Mouse (Mus musculus): ENCODE results near the gene Smim7. TPM values are rescaled to one million over a fixed set of nuclear protein-coding genes. Genes with fewer than 3 reads are reported as not detected.

The Smim7 gene
- polyA plus RNA-seq, 2 experiments = 75.6 to 115 TPM

DNA sequence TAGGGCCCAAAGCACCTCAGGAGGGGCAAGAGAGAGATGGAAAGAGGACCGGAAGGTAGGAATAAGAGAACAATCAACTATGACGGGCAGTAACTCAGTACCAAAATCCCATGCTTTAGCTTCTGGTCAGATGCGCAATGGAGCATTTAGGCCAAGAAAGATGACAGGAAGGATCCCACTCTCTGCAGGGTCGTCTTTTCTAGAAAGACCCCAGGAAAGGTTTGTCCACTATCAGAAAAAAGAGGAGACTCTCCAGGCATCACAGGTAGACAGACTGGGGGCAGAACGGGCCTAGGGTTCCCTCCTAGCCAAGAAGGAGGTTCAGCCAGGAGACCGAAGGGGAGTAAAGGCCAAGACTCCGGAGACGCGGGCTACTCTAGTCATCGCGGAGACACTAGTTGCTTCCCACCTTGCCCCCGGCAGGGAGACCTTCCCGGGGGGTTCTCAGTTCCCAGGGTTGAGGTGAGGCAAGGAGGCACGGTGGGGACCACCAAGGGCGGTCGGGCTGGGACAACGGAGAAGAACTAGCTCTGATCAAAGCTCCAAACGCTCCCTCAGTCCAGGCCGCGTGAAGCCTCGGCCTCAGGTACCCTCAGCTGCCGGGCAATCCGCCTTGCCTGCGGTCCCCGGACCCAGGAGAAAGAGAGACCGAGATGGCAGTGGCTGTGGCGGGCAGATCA lies 23.6 kb downstream of the Smim7 start:
- peak overlapping the region; percentile 65; the same call in 1 of the 2 replicates for H3K27ac ChIP-seq (replicated peaks; ENCODE audit: low read depth, low read length)
- peaks cover 16% of the 10 kb centered on the region; the same call in 1 of the 2 replicates for H3K4me1 ChIP-seq (ENCODE audit: control insufficient read depth, insufficient read depth, low read length)
- DNase-seq (ENCODE audit: low spot score) (no peak), ATAC-seq (ENCODE audit: low FRiP score, low read depth) (no peak)
- H3K4me2 ChIP-seq (replicated peaks; ENCODE audit: low read depth, low read length, severe bottlenecking) = peak overlapping the region; percentile 91
- 1% methylated on average over 26 of the region's 27 CpGs for WGBS
- no peaks in the 10 kb centered on the region for H3K9me3 ChIP-seq (ENCODE audit: control insufficient read depth, low read length)
- 0 out of 2 replicates have a peak, but pooled peaks cover 3% of the 10 kb centered on the region for H3K36me3 ChIP-seq (ENCODE audit: control insufficient read depth, insufficient read depth, low read length)
- H3K4me3 ChIP-seq (replicated peaks; ENCODE audit: low read length) = peak overlapping the region; percentile 96
- no peak for TF ChIP-seq POLR2A (IDR thresholded peaks at IDR 0.05; ENCODE audit: borderline replicate concordance, extremely low read depth, insufficient read depth, insufficient read length)
- H3K27me3 ChIP-seq (ENCODE audit: control insufficient read depth, insufficient read depth, low read length) = no peaks in the 10 kb centered on the region
- peak overlapping the region; percentile 98 for H3K9ac ChIP-seq (ENCODE audit: low read depth, low read length, severe bottlenecking)

GRCm38 (mm10) chr8:72539234-72539633 lies 31.7 kb downstream of the Smim7 start:
- Histone ChIP-seq H3K27ac (replicated peaks; ENCODE audit: low read depth, low read length) (no peak overlapping the region), H3K9ac (ENCODE audit: low read depth, low read length, severe bottlenecking) (no peak overlapping the region), H3K27me3 (ENCODE audit: control insufficient read depth, insufficient read depth, low read length) (no peaks in the 10 kb centered on the region), H3K9me3 (ENCODE audit: control insufficient read depth, low read length) (no peaks in the 10 kb centered on the region), H3K4me3 (replicated peaks; ENCODE audit: low read length) (no peak overlapping the region), H3K4me1 (ENCODE audit: control insufficient read depth, insufficient read depth, low read length) (no peaks in the 10 kb centered on the region), H3K36me3 (ENCODE audit: control insufficient read depth, insufficient read depth, low read length) (peaks cover 7% of the 10 kb centered on the region; the same call in 1 of the 2 replicates), H3K4me2 (replicated peaks; ENCODE audit: low read depth, low read length, severe bottlenecking) (no peak overlapping the region)
- DNase-seq (ENCODE audit: low spot score) (no peak), ATAC-seq (ENCODE audit: low FRiP score, low read depth) (no peak)
- TF ChIP-seq POLR2A (IDR thresholded peaks at IDR 0.05; ENCODE audit: borderline replicate concordance, extremely low read depth, insufficient read depth, insufficient read length) = no peak

- H3K27me3 ChIP-seq (ENCODE audit: control insufficient read depth, insufficient read depth, low read length) = no peaks in the 10 kb centered on the region
- 97% methylated on average over 3 of the region's 3 CpGs for WGBS
- no peak overlapping the region for H3K9ac ChIP-seq (ENCODE audit: low read depth, low read length, severe bottlenecking)
- ATAC-seq (ENCODE audit: low FRiP score, low read depth) (no peak), DNase-seq (ENCODE audit: low spot score) (no peak)
- H3K9me3 ChIP-seq (ENCODE audit: control insufficient read depth, low read length) = no peaks in the 10 kb centered on the region
- no peak overlapping the region for H3K27ac ChIP-seq (replicated peaks; ENCODE audit: low read depth, low read length)
- no peak for TF ChIP-seq POLR2A (IDR thresholded peaks at IDR 0.05; ENCODE audit: borderline replicate concordance, extremely low read depth, insufficient read depth, insufficient read length)
- H3K4me2 ChIP-seq (replicated peaks; ENCODE audit: low read depth, low read length, severe bottlenecking) = no peak overlapping the region
- no peaks in the 10 kb centered on the region for H3K4me1 ChIP-seq (ENCODE audit: control insufficient read depth, insufficient read depth, low read length)
- no peak overlapping the region for H3K4me3 ChIP-seq (replicated peaks; ENCODE audit: low read length)
- peaks cover 5% of the 10 kb centered on the region; the same call in 1 of the 2 replicates for H3K36me3 ChIP-seq (ENCODE audit: control insufficient read depth, insufficient read depth, low read length)
These were observed 36.0 kb downstream of the Smim7 start for GRCm38 (mm10) chr8:72534888-72535287.

DNA sequence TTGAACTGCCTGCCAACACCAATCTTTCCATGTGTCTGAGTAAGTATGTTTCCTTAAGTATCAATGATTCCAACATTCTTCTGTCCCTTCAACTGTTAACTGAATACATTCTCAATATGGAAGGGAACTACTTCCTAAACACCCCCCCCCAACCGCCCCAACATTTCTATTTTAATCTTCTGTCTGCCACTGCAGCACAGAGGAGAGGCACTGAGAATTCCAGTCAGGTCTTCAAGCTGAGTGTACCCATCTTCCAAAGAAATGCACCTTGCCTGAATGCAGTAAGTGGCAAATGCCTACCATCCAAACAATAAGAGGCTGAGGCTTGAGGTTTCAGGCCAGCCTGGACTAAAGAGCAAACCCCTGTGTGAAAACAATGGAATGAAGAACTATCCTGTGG lies 38.8 kb downstream of the Smim7 start:
- H3K4me3 ChIP-seq (replicated peaks; ENCODE audit: low read length) = no peak overlapping the region
- no peak overlapping the region for H3K4me2 ChIP-seq (replicated peaks; ENCODE audit: low read depth, low read length, severe bottlenecking)
- ATAC-seq (ENCODE audit: low FRiP score, low read depth) (no peak), DNase-seq (ENCODE audit: low spot score) (no peak)
- no peaks in the 10 kb centered on the region for H3K9me3 ChIP-seq (ENCODE audit: control insufficient read depth, low read length)
- no peak overlapping the region for H3K27ac ChIP-seq (replicated peaks; ENCODE audit: low read depth, low read length)
- no peak overlapping the region for H3K9ac ChIP-seq (ENCODE audit: low read depth, low read length, severe bottlenecking)
- H3K36me3 ChIP-seq (ENCODE audit: control insufficient read depth, insufficient read depth, low read length) = peaks cover 5% of the 10 kb centered on the region; the same call in 1 of the 2 replicates
- WGBS = 86% methylated on average over 1 of the region's 1 CpGs
- no peaks in the 10 kb centered on the region for H3K27me3 ChIP-seq (ENCODE audit: control insufficient read depth, insufficient read depth, low read length)
- no peak for TF ChIP-seq POLR2A (IDR thresholded peaks at IDR 0.05; ENCODE audit: borderline replicate concordance, extremely low read depth, insufficient read depth, insufficient read length)
- H3K4me1 ChIP-seq (ENCODE audit: control insufficient read depth, insufficient read depth, low read length) = no peaks in the 10 kb centered on the region

DNA sequence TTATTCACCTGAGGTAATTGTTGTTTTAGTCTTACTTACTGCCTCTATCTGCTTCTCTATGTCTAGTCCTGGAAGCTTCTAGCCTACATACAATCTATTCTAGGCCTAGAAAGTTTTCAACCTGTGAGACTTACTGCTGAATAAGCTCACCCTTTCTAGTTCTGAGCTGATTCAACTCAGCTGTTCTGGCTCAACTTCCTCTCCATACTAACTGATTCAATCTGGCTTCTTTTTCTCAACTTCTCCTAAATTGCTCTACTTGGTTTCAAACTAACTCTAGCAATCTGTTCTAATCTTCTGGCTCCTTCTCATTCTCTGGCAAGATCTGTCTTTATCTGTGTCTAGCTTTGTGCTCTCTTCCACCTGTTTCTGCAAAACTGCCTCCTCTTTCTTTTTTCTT lies 49.0 kb downstream of the Smim7 start:
- peaks cover 6% of the 10 kb centered on the region; the same call in 1 of the 2 replicates for H3K36me3 ChIP-seq (ENCODE audit: control insufficient read depth, insufficient read depth, low read length)
- no peak overlapping the region for H3K9ac ChIP-seq (ENCODE audit: low read depth, low read length, severe bottlenecking)
- no peaks in the 10 kb centered on the region for H3K9me3 ChIP-seq (ENCODE audit: control insufficient read depth, low read length)
- H3K4me1 ChIP-seq (ENCODE audit: control insufficient read depth, insufficient read depth, low read length) = no peaks in the 10 kb centered on the region
- no peaks in the 10 kb centered on the region for H3K27me3 ChIP-seq (ENCODE audit: control insufficient read depth, insufficient read depth, low read length)
- no peak overlapping the region for H3K27ac ChIP-seq (replicated peaks; ENCODE audit: low read depth, low read length)
- no peak overlapping the region for H3K4me2 ChIP-seq (replicated peaks; ENCODE audit: low read depth, low read length, severe bottlenecking)
- no peak overlapping the region for H3K4me3 ChIP-seq (replicated peaks; ENCODE audit: low read length)
- no peak for ATAC-seq (ENCODE audit: low FRiP score, low read depth)
- no peak for TF ChIP-seq POLR2A (IDR thresholded peaks at IDR 0.05; ENCODE audit: borderline replicate concordance, extremely low read depth, insufficient read depth, insufficient read length)
- DNase-seq (ENCODE audit: low spot score) = no peak
